In genomic region chr12:116244601-116245000, GRCm38 (mm10) we compare ENCODE assay signal across 24 mouse cellular contexts. TPM values are rescaled to one million over a fixed set of nuclear protein-coding genes. Genes with fewer than 3 reads are reported as not detected.
"Had no signal": no experiment of that assay in that cellular context is flagged by ENCODE, and none has a peak within 500 bp of the region (broad histone marks: within the 10 kb centered on the region; RNA-seq: fewer than 3 reads in every experiment).

No protein-coding gene starts in this region.

- H3K27ac ChIP-seq: layer of hippocampus, adult 2 months; left cerebral cortex, adult 2 months; limb, embryonic 12.5 days; liver, embryonic 13.5 days; lung, embryonic 15.5 days; macrophage; midbrain, embryonic 15.5 days; neural tube, embryonic 13.5 days had no signal

- ATAC-seq: liver, postnatal 0 days; midbrain, embryonic 15.5 days had no signal

- H3K9me3 ChIP-seq: limb, embryonic 12.5 days; liver, embryonic 13.5 days; lung, embryonic 15.5 days; megakaryocyte, embryonic 14.5 days; midbrain, embryonic 15.5 days; neural tube, embryonic 13.5 days had no signal

- H3K36me3 ChIP-seq: liver, embryonic 13.5 days had no signal

- DNase-seq: kidney, adult 8-10 months; kidney, postnatal 4 days; liver; liver, embryonic 13.5 days; liver, postnatal 0 days; lung, postnatal 14 days; retina, postnatal 1 day; right cerebral cortex, postnatal 14 days; thymus, postnatal 4 days had no signal

- H3K4me3 ChIP-seq: layer of hippocampus, adult 2 months; left cerebral cortex, adult 2 months; limb, embryonic 12.5 days; liver, embryonic 13.5 days; lung, embryonic 15.5 days; megakaryocyte, embryonic 14.5 days; midbrain, embryonic 15.5 days; neural tube, embryonic 13.5 days had no signal

- H3K27me3 ChIP-seq: limb, embryonic 12.5 days; liver, embryonic 13.5 days; lung, embryonic 15.5 days; megakaryocyte, embryonic 14.5 days; midbrain, embryonic 15.5 days; neural tube, embryonic 13.5 days had no signal

- H3K4me1 ChIP-seq: limb, embryonic 12.5 days; liver, embryonic 13.5 days; lung, embryonic 15.5 days; megakaryocyte, embryonic 14.5 days; midbrain, embryonic 15.5 days; neural tube, embryonic 13.5 days had no signal

- H3K9ac ChIP-seq: limb, embryonic 12.5 days; liver, embryonic 13.5 days; liver, postnatal 0 days; lung, embryonic 15.5 days; midbrain, embryonic 15.5 days; neural tube, embryonic 13.5 days had no signal

RNA-seq across cellular contexts. Expression of gene Wdr60, which starts 18.2 kb away (rescaled TPM):
- total RNA-seq: monocyte, adult 5-6 weeks had no signal

RNA-seq across cellular contexts. Expression of gene Gm11027, which starts 30.6 kb away (rescaled TPM):
- total RNA-seq: layer of hippocampus, adult 2 months; layer of hippocampus, postnatal 25 days; left cerebral cortex, adult 2 months; left cerebral cortex, postnatal 36 days; monocyte, adult 5-6 weeks had no signal
- polyA plus RNA-seq: kidney, embryonic 16.5 days; limb, embryonic 12.5 days; liver, embryonic 13.5 days; liver, postnatal 0 days; lung, embryonic 15.5 days; macrophage; midbrain, embryonic 11.5 days; midbrain, embryonic 15.5 days; neural tube, embryonic 13.5 days; small intestine, adult 2 months; stomach, embryonic 16.5 days had no signal
